Mouse (Mus musculus): ENCODE results near the gene Ube2s. TPM values are rescaled to one million over a fixed set of nuclear protein-coding genes. Genes with fewer than 3 reads are reported as not detected.

The Ube2s gene
- total RNA-seq, 2 experiments from 2014 or later, result 103 to 123 TPM

DNA sequence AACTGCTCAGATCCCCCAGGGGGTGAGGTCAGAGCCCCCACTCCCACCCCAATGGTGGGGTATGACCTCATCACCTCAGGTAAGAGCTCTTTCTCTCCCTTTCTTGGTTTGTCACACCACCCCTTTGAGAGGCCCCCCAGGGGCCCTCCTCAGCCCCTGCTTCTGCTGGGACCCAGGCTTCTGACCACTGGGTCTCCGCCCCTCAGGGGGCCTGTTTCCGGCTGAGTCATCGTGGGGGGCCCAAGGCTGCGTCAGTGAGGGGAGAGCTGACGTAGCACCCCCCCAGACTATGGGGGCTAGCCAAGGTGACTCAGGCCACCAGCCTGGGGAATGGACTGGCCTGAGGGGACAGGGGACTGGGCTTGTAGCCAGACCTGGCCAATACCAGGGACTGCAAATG, 32.5 kb downstream of the Ube2s start:
- DNase-seq (ENCODE audit: low spot score in 2 of 2), result no peak

DNA sequence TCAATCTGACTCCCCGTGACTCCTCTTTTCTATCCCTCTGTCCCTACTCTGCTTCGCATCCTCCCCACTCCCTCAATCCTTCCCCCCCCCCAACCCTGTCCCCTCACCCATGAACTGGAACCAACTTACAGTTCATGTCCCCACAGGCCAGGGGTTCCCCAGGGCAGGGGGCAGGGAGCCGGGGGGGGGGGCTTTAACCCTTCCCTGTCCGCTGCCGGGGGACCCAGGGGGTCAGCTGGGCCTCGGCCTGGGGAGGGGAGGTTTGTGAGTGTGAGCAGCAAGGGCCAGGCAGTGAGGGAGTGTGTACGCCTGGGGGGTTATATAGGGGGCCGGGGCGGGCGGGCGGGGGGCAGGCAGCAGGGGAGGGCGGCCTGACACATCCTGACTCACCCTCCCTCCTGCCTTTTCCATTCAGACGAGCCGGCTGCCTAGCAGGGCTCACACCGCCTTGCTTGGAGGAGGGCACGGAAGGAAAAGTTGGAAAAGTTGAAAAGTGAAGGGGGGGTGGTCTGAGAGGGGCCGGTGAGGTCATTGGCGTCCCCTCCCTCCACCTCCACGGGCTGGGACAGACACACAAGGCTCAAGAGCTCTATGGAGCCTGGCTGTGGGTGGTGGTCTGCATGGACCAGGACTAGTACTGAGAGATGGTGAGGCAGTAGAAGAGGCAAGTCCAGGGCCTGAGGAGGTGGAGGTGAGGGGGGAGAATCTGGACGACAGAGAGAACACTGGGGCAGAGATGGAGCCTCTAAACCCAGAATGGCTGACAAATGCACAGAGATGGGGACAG, 34.3 kb downstream of the Ube2s start:
- DNase-seq (ENCODE audit: low spot score in 2 of 2), result no peak

DNA sequence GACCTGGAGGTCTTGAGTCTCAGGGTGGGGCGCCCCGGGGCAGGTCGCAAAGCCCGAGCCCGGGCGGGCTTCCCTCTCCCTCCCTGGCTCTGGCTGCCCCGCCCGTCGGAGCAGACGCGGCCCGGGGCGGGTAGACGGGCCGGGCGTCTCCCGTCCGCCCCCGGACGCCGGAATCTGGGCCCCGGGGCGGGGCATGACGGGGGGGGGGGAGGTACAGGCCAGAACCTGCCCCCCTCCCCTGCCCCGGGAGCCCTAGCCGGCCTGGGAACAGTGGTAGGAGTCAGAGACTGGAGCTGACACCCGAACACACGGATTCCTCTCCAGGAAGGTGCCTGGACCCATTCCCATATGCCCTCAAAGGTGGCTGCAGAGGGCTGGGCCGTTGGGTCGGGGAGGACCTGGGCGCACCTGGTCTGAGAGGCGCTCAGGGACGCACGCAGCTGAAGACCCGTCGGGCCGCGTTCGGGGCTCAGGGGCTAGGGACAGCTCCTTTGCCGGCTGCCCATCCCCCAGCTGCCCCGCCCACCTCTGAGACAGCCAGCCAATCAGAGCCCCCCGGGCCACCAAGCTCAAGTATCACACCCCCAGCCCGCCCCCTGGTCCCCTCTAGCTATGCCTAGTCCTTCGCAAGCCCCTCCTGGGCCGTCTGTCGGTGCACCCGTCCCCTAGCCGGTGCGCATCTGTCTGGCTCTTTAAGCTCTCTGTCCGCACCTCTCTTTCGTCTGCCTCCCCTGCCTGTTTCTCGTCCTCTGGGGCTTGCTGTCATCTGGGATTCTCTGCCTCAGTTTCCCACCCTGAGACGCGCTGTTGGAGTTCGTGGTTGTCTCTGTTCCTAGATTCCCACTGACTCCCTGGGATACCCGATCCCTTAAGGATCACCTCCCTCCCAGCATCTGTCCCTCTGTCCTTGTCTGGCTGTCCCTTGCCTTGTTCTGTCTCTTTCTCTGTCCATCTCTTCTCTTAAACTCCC, 35.2 kb downstream of the Ube2s start:
- DNase-seq (ENCODE audit: low spot score in 2 of 2), result no peak

DNA sequence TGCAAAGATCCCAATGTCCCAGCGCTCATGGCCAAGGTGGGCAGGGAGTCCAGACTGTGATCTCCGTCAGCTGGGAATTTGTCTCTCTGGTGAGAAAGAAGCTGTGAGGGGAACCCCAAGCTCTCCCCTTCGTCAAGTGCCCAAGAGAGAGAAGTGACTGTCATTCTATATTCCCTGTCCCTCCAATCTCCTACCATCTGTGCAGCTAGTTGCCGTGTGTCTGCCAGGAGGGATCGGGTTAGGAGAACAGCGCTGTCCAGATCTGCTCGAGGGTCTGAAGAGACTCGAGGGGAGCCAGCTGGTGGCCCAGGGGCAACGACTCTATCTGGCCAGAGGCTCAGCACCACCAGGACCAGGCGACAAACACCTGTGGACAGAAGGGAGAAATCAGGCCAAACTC, 36.3 kb downstream of the Ube2s start:
- no peak for DNase-seq (ENCODE audit: low spot score in 2 of 2)

DNA sequence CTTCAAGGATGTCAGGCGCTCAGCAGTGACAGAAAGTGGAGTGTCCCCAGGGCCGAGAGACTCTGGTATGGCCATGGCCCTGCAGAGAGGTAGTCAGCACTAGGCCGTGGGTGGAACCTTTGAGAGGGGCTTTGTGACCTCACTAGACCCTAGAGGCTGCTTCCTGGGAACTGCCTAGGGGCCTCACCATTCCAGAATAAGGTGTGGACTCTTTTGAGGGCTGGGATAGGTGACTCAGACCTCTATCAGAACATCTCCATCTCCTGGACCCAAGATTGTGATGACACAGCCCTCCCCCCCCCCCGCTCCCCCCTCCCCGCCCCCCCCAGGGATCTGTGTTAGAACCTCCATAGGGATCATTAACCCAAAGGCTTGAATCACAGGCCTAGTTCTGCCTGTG, 41.2 kb downstream of the Ube2s start, which contains the start of gene Fam71e2:
Fam71e2 (minus strand) TSS at position 101 of the 400 bp plus-strand sequence.
- no peak for DNase-seq (ENCODE audit: low spot score in 2 of 2)

DNA sequence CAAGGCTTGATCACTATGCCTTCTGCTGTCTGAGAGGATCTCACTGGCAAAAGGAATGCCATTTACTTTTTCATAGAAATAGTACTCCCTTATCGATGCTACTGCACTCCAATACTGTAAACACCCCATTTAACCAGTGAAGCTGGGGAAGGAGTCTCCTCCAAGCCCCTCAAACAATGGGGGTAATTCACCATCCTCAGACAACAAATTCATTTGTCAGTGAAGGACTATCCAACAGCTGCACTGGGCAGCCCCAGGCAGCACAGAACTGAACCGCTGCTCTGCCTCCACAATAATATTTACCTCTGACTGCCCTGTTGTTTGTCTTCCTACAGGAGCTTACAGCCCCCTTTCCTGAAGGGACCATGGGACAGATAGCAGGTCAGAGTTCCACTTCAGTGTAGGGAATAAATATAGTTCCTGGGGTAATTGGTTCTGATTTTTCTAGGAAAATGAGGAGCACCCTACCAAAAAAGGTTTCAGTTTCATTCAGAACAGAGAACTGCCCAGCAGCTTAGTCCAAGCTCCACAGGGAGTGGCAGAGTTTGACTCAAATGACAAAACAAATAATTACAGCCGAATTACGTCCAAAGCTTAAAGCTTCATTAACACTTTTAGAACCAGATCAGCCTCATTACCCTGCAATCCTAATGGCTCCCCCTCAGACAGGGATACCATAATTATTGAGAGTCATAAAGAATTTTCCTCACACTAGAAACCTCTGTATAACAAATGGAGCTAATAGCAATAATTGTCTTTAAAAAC, 47.3 kb downstream of the Ube2s start:
- no peak for DNase-seq (ENCODE audit: low spot score in 2 of 2)

DNA sequence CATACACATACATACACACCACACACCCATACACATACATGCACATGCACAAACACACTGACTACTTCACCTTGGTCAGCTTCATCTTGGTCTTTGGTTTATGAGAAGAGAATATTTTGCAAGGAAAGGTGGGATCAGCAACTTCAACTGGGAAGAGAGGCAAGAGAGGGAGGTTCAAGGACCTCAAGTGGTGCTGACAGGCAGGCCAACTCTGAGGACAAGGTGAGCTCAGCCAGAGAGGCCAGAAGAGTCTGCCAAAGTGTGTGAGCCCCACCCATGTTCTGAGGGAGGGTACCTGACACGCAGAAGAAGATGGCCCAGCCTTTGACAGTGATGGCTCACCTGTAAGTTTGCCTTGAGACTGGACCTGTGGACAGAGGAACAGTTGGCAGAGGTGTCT, 52.7 kb downstream of the Ube2s start:
- no peak for DNase-seq (ENCODE audit: low spot score in 2 of 2)

DNA sequence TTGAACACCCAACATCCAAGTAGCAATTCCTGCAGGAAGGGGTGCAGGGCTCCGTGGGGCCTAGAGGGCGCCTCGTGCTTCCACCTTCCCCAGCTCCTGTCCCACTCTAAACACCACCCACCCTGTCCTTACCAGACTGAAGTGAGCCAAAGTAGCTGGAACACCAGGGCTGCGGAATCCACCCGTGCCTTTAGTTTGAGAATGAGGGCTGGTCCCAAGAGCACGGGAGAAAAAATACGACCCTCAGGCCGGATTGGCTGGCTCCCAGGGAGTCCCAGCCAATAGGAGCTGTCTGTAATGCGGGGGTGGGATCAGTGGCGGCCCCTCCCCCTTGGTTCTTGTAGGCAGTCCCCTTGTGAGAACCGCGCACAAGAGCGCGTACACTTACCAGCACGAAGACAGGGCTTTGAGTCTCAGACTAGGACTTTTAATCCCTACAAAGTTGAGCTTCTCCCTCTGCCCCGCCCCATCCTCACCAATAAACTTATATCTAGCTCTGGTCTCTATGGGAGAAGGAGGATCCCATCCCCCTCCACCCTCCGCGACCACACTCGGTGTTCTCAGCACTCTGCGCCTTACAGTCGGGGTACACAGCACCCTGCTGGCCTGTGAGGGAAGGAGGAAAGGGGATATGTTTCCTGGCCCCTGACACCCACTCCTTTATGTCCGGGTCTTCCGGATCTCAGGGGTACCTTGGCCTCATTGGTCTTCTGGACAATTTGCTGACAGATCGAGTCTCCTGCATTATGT, 59.4 kb downstream of the Ube2s start, which contains the start of gene Cox6b2:
Cox6b2 (minus strand) TSS at position 274 of the 750 bp plus-strand sequence.
- peak; percentile 54 to 74 for DNase-seq (ENCODE audit: low spot score in 2 of 2)

DNA sequence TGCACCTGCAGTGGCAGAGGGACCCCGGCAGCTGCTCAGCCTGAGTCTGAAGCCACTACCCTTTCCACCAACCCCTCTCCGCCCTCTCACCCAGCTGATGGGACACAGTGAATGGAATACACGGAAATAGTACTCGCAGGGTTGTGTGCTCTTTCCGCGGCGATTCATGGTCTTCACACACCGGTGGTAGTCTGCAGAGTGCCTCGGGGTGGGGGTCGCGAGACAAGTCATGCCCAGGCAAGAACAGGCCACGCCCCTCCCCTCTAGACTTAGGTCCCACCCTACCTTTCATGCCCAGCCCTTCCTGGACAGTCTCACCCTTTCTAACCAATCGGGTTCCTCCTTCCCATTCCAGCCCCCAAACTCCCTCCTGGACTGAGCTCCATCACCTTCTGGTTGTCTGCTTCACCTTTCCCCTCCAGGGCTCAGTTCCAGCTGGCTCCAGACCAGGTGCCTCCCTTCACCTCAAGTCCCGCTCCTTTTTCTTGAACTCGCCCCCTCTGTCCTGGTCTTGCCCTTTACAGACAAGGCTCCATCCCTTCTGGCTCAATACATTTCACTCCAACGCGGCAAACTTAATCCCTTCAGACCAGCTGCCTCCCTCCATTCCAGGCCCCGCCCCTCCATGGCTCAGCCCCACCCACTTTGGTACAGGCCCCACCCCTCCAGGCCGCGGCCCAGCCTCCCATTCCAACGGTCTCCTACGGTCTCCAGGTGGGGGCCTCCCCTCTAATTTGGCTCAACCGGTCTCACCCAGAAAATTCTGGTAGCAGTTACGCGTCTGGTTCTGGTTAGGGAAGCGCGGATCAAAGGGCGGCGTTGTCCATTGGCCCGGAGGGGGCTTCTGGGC, 60.2 kb downstream of the Ube2s start:
- DNase-seq (ENCODE audit: low spot score in 2 of 2), result no peak

DNA sequence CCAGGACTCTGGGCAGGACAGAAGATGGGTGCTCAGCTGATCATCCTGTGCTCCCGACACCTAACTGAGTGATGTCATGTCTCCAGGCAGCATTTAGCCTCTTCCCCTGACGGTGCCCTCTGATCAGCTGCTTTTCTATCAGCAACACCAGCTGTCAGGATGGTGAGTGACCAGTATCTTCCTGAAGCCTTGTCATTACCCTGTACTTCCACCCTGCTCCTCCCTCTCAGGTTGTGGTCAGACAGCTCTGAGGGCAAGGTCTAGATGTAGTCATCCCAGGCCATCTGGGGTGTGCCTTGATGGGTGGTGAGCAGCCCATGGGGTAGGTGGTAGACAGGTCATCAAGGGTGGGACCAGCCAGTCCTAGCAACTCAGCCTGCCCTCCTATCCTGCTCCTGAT, 63.2 kb downstream of the Ube2s start:
- no peak for DNase-seq (ENCODE audit: low spot score in 2 of 2)

DNA sequence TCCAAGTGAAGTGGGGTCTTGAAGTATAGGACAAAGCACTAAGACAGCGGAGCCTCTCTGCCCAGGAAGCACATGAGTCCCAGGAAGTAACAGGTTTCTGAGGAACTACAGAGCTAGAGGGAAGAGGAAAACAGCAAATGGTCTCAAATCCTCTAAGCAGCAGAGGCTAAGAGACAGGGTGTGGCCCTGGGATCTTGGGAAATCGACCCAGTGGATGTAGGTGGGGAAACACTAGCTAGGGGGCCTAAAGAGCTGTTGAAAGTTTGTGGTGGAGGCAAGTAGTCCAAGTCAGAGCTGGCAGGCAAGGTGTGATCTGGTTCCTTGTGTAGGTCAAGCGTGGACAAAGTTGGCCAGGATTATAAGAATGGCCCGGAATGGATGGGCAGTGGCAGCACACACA, 64.1 kb downstream of the Ube2s start:
- DNase-seq (ENCODE audit: low spot score in 2 of 2), result no peak

DNA sequence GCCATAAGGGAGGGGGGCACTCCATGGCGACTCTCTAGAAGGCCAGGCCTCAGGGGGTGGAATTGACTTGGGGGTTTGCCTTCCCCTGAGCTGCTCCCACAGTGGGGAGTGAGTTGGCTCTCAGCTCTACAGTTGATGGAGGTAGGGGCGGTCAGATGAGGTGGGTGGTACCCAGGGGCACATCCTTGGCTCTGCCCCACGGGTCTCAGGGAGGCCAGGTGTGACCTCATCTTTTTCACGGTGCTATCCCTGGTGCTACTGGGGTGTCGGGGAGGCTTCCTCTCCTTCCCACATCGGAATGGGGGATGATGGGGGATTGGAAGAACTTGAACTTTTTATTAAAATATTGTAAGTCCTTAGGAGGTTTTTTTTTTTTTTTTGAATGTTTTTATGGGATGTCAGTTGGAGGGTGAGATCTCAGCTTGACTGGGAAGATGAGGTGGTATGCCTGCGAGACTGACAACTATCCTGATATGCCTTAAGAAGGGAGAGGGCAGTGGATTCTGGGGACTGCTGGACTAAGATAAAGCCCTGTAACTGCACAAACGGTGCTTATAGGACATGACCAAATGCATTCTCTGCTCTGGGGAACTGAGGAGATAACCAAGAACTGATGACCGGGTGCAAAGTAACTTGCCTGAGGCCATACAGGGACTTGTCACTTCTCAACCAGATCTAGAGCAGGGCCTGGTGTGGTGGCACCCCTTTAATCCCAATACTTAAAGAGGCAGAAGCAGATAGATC, 65.1 kb downstream of the Ube2s start:
- no peak for DNase-seq (ENCODE audit: low spot score in 2 of 2)

DNA sequence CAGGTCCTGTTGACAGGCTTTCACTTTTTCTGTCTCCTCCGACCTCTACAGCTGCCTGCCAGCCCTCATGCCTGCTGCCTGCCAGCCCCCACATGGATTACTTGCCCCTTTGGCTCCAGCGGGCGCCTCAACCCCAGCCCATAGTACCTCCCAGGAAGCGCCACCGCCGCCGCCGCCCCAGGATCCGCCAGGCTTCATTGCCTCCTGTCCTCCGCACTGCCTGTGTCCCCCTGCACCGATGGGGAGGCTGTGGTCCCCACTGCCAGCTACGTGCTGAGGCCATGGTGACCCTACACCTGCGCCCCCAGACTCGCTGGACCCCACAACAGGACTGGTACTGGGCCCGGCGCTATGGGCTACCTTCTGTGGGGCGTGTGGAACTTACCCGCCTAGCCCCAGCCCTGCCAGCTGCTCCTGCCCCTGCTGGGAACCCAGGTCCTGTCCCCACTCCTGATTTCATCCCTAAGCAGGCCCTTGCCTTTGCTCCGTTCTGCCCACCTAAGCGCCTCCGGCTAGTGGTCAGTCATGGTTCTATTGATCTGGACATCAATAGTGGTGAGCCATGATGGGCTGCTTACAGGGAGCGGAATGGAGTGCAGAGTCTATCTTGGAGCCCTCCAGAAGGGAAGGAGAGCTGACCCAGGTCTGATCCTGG, 65.9 kb downstream of the Ube2s start:
- DNase-seq (ENCODE audit: low spot score in 2 of 2), result no peak

DNA sequence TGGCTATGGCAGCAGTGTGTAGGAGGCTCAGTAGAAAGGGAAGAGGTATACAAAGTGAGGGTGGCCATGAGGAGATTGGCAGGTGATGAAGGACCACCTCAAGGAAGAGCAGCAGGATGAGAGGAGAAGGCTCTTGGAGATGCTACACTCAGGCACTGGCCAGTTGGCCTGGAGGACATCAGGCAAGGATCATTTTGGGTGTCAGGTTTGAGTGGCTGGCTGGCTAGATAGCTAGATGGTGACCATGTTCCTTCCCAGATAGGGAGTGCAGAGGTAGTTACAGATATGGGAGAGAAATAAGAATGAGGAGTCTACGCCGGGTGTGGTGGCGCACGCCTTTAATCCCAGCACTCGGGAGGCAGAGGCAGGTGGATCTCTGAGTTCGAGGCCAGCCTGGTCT, 67.5 kb downstream of the Ube2s start:
- no peak for DNase-seq (ENCODE audit: low spot score in 2 of 2)

Measured in layer of hippocampus, postnatal 14 days (tissue).